Mouse (Mus musculus): ENCODE data around the gene Olfr1314.

Gene Olfr1314

GRCm38 (mm10) chr2:112096681-112097080, at the start of gene Olfr1314:
Olfr1314 (minus strand) TSS chr2:112096781.
- in situ Hi-C loops (cut with MboI, MseI), result no loop called here

- in situ Hi-C loops (cut with MboI, MseI), result no loop called here
These were observed 43.4 kb upstream of the Olfr1314 start, which contains the start of gene Olfr1317 for GRCm38 (mm10) chr2:112140029-112140428. Olfr1317 (plus strand) TSS chr2:112140329.

- in situ Hi-C loops (cut with MboI, MseI), result no loop called here
These were observed 38.3 kb upstream of the Olfr1314 start, which contains the start of gene Olfr1316 for GRCm38 (mm10) chr2:112134877-112135276. Olfr1316 (minus strand) TSS chr2:112134977.

- in situ Hi-C loops (cut with MboI, MseI), result no loop called here
These were observed 18.8 kb upstream of the Olfr1314 start, which contains the start of gene Olfr1315-ps1 for GRCm38 (mm10) chr2:112115340-112115739. Olfr1315-ps1 (minus strand) TSS chr2:112115440.

- in situ Hi-C loops (cut with MboI, MseI), result no loop called here
These were observed 18.8 kb downstream of the Olfr1314 start, which contains the start of gene Olfr1313 for GRCm38 (mm10) chr2:112077743-112078142. Olfr1313 (minus strand) TSS chr2:112077843.

GRCm38 (mm10) chr2:112050138-112050537, 46.4 kb downstream of the Olfr1314 start, which contains the start of gene Olfr1312:
Olfr1312 (minus strand) TSS chr2:112050238.
- in situ Hi-C loops (cut with MboI, MseI), result no loop called here
